Mouse (Mus musculus): Measurements from ENCODE around the gene Ksr2.

- TF ChIP-seq POLR2A (IDR thresholded peaks at IDR 0.05; ENCODE audit: low read depth, low read length) (no peak), CTCF (IDR thresholded peaks at IDR 0.05; ENCODE audit: borderline replicate concordance, insufficient read depth, low read length) (no peak)
Observed at GRCm38 (mm10) chr5:117458899-117459298, 45.1 kb downstream of the Ksr2 start.
